Mouse (Mus musculus): ENCODE results near the gene Gcsam. TPM values are rescaled to one million over a fixed set of nuclear protein-coding genes. Genes with fewer than 3 reads are reported as not detected.
A peak's percentile ranks its signal among the peaks of the same experiment; 100 is the strongest.

Gene Gcsam
- not detected for total RNA-seq (2021)
- long read RNA-seq = 0 reads

GRCm38 (mm10) chr16:45610267-45610666 is at the start of gene Gcsam:
Gcsam (plus strand) TSS chr16:45610380.
- no peak for DNase-seq (ENCODE audit: low spot score in 2 of 2)

DNA sequence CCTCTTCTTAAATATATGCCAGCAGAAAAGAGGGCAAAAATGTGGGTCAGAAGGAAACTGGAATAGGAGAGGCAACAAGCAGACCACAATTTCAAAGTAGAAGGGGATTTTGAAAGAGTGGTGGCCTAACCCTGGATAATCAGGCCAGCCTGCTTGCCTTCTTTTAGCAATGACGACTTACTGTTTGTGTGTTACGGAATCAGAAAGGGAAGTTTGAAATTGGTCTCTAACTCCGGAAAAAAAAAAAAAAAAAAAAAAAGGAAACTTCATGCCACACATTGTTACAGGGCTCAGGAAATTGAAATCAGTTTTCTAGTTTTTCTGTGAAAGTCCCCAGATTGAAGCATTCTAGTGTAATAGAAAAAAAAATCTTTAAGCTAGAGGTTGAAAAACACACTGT is 48.4 kb upstream of the Gcsam start:
- no peak for DNase-seq (ENCODE audit: low spot score in 2 of 2)

- DNase-seq (ENCODE audit: low spot score in 2 of 2) = no peak
These were observed 37.9 kb upstream of the Gcsam start for GRCm38 (mm10) chr16:45572307-45572706.

- DNase-seq (ENCODE audit: low spot score in 2 of 2) = no peak
These were observed 30.3 kb upstream of the Gcsam start for GRCm38 (mm10) chr16:45579883-45580282.

DNA sequence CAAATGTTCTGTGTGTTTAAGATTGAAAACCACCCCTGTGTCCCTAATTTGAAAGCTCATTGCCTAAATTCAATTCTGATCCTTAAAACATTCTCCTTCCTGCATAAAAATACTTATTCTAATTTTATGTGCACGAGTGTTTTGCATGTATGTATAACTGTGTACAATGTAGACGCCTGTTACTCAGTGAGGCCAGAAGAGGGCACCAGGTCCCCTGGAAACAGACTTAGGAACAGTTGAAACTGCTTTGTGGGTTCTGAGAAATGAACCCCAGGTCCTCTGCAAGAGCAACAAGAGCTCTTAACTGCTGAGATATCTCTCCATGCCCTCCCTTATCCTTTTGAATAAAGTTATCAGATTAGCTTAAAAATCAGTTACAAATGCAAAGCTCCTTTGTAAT is 27.7 kb upstream of the Gcsam start:
- DNase-seq (ENCODE audit: low spot score in 2 of 2) = peak; percentile 9 to 12

DNA sequence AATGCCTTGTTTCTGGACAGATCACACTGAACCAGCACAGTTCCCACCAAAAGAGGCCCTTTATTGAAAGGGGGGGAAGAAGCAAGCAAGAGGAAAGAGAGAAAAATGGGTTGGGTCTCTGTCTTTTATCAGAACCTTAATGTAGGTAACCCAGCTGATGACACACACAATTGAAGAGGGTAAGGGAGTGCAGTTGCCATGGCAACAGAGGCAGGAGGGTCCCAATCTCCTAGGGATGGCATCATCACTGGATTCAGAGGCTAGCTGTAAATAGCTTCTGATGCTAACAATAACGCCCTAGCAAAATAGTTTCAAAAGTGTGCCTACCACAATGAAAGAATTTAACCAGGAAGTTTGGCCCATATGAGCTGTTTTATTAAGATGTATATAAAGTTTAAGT is 16.5 kb upstream of the Gcsam start:
- DNase-seq (ENCODE audit: low spot score in 2 of 2) = no peak

DNA sequence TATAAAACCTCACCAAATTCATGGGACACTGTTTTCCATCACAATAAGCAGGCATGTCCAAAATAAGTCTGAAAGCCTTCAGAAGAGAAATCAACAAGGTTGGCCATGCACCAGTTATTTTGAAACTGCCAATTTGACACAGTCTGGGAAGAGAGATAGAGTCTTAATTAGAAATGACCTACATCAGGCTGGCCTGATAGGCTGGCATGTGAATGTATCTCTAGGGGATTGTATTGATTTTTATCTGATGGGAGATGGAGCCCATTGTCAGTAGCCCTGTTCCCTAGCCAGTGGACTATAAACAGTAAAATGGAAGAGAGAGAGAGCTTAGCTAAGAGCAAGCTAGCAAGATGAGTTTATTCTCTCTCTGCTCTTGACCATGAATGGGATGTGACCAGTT is 14.7 kb upstream of the Gcsam start:
- no peak for DNase-seq (ENCODE audit: low spot score in 2 of 2)

- DNase-seq (ENCODE audit: low spot score in 2 of 2) = peak in 1 of 2 experiments; percentile 7
These were observed 1.7 kb upstream of the Gcsam start for GRCm38 (mm10) chr16:45608481-45608954.

DNA sequence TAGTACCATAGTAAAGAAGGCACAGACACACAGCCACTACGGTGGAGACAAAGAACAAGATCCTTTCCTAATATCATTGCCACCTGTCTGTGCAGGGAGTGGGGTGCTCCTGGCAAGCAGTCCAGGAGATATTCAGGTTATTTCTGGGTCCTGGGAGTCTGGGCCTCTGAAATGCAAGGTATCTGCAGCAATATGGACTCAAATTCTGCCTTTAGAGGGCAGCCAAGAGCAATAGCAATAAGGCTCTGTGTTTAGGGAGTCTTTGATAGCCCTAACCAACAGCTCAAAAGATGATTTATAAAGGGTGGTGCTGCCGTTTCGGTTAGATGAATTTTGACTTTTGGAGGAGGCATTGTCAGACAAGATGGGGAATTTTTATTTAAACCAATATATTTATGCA is 880 bp upstream of the Gcsam start:
- DNase-seq (ENCODE audit: low spot score in 2 of 2) = peak in 1 of 2 experiments; percentile 37

DNA sequence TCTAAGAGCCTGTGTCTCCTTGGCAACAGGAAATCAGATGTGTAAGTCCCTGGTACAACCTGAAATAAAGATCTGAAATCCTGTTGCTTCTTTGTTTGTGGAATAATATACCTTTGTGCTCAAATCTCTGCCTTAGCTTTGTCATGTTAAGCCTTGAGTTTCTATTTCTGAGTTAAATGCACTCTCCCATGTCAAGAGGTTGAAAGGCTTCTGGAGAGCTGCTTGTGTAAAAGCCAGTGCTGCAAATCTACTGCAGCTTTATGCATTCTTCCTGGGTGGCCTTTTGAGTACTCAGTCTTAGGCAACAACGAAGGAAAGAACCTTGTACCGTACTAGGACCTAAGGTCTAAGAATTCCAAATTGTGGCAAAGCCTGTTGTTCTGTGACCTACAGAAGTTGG is 3.1 kb downstream of the Gcsam start:
- DNase-seq (ENCODE audit: low spot score in 2 of 2) = no peak

GRCm38 (mm10) chr16:45615944-45616343 is 5.8 kb downstream of the Gcsam start:
- no peak for DNase-seq (ENCODE audit: low spot score in 2 of 2)

- no peak for DNase-seq (ENCODE audit: low spot score in 2 of 2)
These were observed 9.7 kb downstream of the Gcsam start for GRCm38 (mm10) chr16:45619751-45620375.

- no peak for DNase-seq (ENCODE audit: low spot score in 2 of 2)
These were observed 13.1 kb downstream of the Gcsam start for GRCm38 (mm10) chr16:45623230-45623629.

- no peak for DNase-seq (ENCODE audit: low spot score in 2 of 2)
These were observed 14.6 kb downstream of the Gcsam start for GRCm38 (mm10) chr16:45624791-45625190.

DNA sequence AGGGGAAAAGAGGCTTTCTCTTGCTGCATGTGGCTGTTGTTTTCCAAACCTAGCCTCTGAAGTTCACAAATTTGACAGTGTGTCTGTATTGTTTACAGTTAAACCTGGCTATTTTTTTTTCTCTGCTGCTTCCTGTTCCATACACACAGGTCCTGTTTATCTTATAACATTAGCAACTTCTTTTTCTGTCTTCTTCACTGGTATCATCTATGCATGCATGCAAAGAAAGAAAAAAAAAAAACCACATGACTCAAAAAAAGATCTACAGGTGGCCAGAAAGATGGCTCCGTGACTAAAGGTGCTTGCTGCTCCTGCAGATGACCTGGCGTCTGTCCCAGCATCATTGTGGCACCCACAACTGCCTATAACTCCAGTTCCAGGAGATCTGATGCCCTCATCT is 15.2 kb downstream of the Gcsam start:
- no peak for DNase-seq (ENCODE audit: low spot score in 2 of 2)

DNA sequence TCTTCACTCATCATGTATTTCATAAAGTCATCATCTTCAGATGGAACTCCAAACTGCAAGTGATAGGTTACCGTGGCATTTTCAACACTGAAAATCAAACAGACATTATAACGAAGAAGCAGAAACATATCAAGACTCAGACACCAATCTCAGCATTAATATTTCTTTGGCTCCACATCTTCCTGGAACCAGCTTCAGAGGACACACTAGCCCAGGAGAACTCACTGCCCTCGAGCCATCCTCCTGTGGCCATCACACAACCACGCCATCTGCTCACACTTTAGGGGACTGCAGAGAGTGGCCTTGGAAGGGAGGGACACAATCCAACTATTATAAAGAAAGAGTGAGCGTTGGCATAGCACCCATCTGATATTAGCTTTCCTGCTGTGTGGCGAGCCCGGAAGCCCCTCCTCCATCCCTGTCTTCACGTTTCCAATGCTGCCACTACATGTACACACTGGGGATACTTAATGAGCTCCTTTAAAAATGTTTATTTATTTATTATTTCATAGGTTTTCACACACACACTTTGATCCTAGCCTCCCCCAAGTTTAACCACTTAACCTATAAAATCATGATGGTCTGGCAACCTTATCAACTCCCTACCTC is 19.4 kb downstream of the Gcsam start:
- no peak for DNase-seq (ENCODE audit: low spot score in 2 of 2)

- peak; percentile 61 to 69 for DNase-seq (ENCODE audit: low spot score in 2 of 2)
These were observed 20.3 kb downstream of the Gcsam start for GRCm38 (mm10) chr16:45630347-45630960.

DNA sequence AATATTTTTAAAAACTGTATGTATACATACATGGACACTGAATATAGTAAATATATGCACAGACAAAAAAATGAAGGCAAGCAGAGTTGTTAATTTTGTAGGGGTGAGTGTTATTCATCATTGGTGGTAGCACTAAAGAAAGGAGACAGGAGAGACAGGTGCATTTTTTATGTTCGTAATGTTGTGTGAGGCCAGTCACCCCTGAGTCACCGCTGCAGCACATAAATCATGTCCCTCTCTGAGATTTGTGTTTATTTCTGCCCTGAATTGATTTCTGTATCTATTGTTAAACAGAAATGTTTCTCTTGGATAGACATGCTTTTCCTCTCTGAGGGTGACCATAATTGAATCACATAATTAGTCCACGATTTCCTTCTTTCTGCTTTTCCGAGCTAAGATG is 22.2 kb downstream of the Gcsam start:
- DNase-seq (ENCODE audit: low spot score in 2 of 2) = no peak

- no peak for DNase-seq (ENCODE audit: low spot score in 2 of 2)
These were observed 25.6 kb downstream of the Gcsam start for GRCm38 (mm10) chr16:45635826-45636225.

DNA sequence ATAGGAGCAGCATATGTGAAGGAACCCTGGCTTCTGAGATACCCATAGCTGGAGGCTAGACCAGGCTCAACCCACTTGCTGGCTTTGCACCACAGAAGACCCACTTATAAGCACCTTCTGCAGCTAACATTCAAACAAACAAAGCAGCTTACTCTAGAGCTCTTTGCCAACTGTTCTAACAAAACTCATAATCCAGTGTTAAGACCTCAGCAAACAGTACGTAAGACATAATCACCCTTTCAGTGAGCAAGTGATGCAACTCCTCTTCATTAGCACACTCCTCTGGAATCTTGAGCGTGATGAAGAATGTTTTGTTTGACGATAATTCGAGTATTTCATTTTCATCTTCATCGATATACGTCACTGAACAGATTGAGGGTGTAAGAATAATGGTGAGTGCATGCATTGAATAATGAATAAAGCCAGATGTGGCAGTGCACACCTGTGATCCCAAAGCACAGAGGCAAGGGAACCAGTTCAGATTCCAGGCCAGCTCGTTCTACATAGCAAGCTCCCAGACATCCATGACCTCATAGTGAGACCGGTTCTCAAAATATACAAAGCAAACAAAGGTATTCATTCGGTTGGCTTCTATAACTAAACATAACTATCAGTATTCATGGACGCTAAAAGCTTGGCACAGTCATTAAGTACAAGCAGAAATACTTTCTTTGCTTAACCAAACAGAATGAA is 30.0 kb downstream of the Gcsam start:
- no peak for DNase-seq (ENCODE audit: low spot score in 2 of 2)

GRCm38 (mm10) chr16:45641301-45641700 is 31.1 kb downstream of the Gcsam start:
- DNase-seq (ENCODE audit: low spot score in 2 of 2) = no peak

DNA sequence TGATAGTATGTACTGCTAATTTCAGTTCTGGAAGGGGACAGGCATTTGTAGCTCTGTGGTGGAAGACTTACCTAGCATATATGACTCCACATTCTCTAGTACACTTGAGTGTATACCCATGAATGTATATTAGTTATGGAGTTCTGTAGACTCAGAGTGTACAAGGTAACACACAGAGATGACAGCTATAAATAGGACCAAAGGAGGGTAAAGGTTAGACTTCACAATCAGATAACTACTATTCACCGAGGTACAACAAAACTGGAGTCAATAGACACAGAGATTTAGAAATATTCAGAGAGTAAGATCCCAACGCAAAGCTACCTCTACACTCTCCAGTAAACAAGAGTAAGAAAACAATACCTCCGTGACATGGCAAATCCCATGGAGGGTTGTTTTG is 33.8 kb downstream of the Gcsam start:
- DNase-seq (ENCODE audit: low spot score in 2 of 2) = no peak
